Mouse (Mus musculus) effector memory CD4-positive, alpha-beta T cell, adult 7 months (primary cell): ENCODE results near the gene Slc25a48. TPM values are rescaled to one million over a fixed set of nuclear protein-coding genes. Genes with fewer than 3 reads are reported as not detected.

Experiments
- polyA plus RNA-seq: library from polyadenylated mRNA; unstranded; fragments of 100-300 nt; shearing (Covaris generic); gene quantifications from one replicate; pipeline ENCODE4 v1.2.1, GENCODE M21; 2017

The Slc25a48 gene
- polyA plus RNA-seq, result not detected

GRCm38 (mm10) chr13:56438211-56439075 is at the start of gene Slc25a48:
Gene Slc25a48, plus strand, starts transcription at chr13:56438355.

GRCm38 (mm10) chr13:56426365-56426764 is 11.8 kb upstream of the Slc25a48 start, which contains the start of gene Gm3045:
Gene Gm3045, plus strand, starts transcription at chr13:56426594.

GRCm38 (mm10) chr13:56482146-56482545 is 44.0 kb downstream of the Slc25a48 start, which contains the start of gene Il9:
Gene Il9, minus strand, starts transcription at chr13:56482246.

GRCm38 (mm10) chr13:56522081-56522820 is 84.1 kb downstream of the Slc25a48 start, which contains the start of gene Fbxl21:
Gene Fbxl21, plus strand, starts transcription at chr13:56522472.

Other genes with a start within 250 kb of the Slc25a48 start
- not detected for gene Neurog1, start 186.2 kb upstream of the Slc25a48 start, polyA plus RNA-seq
- not detected for gene Cxcl14, start 141.8 kb upstream of the Slc25a48 start, polyA plus RNA-seq
- gene Gm3045, start 11.8 kb upstream of the Slc25a48 start, polyA plus RNA-seq, result not detected
- not detected for gene Il9, start 43.9 kb downstream of the Slc25a48 start, polyA plus RNA-seq
- gene Fbxl21, start 84.1 kb downstream of the Slc25a48 start, polyA plus RNA-seq, result 2.4 TPM
- gene Lect2, start 110.1 kb downstream of the Slc25a48 start, polyA plus RNA-seq, result not detected
- not detected for gene Tgfbi, start 171.2 kb downstream of the Slc25a48 start, polyA plus RNA-seq